Mouse (Mus musculus): ENCODE measurements around the gene Ppfia3.

Ppfia3 gene

GRCm38 (mm10) chr7:45343543-45343942 lies 23.3 kb downstream of the Ppfia3 start:
- DNase-seq (ENCODE audit: low spot score): no peak

- no peak for DNase-seq (ENCODE audit: low spot score)
Measured at GRCm38 (mm10) chr7:45342081-45342480, 24.7 kb downstream of the Ppfia3 start.

DNA sequence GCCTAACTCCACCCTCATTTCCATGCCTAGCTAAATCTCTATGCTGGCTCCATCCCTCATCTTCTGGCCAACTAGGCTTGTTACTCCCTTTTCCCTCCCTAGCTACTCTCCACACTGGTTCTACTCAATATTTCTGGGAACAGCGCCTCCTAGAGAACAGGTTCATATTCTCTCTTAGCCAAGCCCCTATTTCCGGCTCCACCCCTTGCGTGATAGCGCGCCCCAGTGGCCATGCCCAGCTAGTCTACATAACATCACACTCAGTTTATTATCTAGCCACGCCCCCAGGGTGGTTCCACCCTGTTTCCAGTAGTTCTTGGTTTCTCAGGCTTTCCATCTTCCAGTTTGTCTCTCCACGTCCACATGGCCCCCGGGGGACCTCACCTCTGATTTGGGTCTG lies 25.5 kb downstream of the Ppfia3 start:
- peak; percentile 82 for DNase-seq (ENCODE audit: low spot score)

GRCm38 (mm10) chr7:45340669-45341068 lies 26.1 kb downstream of the Ppfia3 start:
- DNase-seq (ENCODE audit: low spot score): no peak

DNA sequence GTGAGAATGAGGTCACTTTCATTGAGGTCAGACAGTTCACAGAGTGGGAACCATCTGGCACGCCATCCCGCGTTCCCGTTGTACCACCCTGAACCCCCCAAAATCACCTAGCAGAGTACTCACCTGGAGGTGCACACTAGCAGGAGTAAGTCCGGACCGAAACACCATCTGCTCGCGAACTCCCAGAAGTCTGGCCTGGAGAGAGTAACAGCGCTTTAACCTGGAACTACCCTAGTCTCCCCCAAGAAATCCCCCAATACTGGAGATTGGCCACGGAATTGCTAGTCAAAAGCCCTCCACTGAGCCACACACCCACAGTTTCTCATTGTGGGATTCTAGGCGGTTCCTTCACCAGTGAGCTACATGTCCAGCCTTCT lies 26.8 kb downstream of the Ppfia3 start:
- no peak for DNase-seq (ENCODE audit: low spot score)

DNA sequence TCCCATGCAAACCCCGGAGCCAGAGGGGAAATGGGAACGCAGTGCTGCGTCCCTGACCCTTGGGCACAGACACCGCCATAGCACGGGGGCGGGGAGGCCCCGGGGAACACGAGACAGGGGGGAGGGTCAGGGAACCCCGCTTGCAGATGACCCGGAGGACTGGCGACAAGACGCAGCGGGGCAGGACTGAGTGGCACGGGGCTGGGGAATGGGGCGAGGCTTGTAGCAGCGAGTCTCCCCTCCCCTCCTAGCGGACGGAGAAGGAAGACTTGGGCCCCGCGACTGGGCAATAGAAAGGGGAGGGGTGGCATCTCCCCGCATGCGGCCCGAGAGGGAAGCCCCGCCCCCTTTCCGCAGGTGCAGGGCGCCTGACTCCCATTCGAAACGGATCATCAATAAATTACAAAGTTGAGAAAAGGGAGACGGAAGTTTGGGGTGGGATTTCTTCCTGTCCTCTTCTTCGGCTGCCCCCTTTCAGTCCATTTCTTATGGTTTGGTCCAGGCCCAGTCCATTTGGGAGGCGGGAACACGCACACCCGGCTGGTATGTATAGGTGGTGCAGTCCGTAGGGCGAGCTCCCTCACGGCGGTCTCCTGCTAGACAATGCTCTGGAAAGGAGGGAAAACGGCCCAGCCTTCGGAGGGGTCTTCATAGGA lies 27.3 kb downstream of the Ppfia3 start:
- no peak for DNase-seq (ENCODE audit: low spot score)

GRCm38 (mm10) chr7:45338161-45338911 lies 28.5 kb downstream of the Ppfia3 start:
- no peak for DNase-seq (ENCODE audit: low spot score)

DNA sequence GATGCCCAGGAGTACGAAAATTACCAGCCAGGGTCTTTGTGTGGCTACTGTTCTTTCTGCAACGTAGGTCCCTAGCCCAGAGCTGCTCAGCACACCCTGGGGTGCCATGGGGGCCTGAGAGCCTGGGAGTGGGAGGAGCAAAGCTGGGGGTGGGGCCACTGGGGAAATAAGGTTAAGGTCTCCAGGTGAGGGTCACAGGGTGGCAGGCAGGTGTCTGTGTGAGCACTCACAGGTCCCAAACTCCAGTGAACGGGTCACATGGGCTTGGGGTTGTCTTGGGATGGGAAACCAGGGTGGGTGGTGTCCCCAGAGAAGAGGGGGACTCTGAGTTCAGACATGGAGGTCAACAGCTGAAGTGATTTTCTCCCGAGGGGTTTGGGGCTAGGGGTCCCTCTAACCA lies 29.4 kb downstream of the Ppfia3 start:
- no peak for DNase-seq (ENCODE audit: low spot score)

DNA sequence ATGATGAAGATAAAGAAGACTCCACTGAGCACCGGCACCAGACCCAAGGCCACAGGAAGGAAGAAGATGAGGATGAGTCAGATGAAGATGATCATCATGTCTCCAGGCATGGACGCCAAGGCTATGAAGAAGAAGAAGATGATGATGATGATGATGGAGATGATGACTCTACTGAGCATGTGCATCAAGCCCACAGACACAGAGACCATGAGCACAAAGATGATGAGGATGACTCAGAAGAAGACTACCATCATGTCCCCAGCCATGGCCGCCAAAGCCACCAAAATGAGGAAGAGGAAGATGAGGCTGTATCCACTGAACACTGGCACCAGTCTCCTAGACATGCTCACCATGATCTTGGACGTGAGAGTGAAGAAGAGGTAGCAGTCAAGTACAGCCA lies 30.5 kb downstream of the Ppfia3 start:
- DNase-seq (ENCODE audit: low spot score): no peak

DNA sequence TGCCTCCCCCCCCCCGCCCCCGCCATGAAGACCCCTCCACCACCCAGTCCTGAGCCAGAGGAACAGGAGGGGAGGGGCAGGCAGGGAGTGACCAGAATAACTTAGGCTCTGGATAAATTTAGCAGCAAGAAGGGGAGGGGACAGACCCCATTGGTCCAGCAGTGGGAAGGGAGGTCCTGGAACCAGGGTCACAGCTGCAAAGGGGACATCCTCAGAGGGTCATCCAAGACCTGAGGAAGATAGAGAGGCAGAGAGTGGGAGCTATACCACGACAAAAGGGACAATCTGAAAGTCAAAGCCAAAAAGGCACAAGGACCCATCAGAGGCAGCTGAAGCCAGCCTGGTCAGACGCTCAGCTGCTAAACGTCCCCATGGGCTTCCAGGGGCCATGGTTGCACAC lies 31.8 kb downstream of the Ppfia3 start, which contains the start of gene Hrc:
Gene Hrc (plus strand): TSS at position 235 of the 400 bp plus-strand sequence.
- DNase-seq (ENCODE audit: low spot score): no peak

- no peak for DNase-seq (ENCODE audit: low spot score)
Measured at GRCm38 (mm10) chr7:45334605-45335004, 32.2 kb downstream of the Ppfia3 start.

DNA sequence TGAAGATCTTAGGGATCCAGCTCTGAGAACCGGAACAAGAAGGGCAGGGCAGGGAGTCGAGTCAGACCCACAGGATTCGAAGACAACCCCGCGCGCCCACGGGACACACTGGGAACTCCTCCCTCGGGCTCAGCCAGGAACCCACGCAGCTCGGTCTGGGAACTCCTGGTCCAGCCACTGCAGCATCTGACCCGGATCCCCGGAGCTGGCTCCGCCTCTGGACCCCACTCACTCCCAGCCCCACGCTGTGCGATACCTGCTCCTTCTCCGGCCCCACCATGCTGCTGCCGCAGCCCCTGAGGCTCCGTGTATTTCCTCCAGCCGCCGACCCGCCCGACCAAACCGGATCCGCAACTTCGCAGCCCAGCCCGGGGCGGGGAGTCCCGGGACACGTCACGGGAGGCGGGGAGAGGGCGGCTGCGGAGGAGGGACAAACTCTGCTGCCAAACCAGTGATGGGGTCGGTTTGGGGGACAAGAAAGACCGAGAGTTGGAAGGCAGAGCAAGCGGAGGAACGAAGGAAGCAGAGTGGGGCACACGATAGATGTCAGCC lies 33.3 kb downstream of the Ppfia3 start, which contains the start of gene Trpm4:
Gene Trpm4 (minus strand): TSS at position 350 of the 552 bp plus-strand sequence.
- no peak for DNase-seq (ENCODE audit: low spot score)

- no peak for DNase-seq (ENCODE audit: low spot score)
Measured at GRCm38 (mm10) chr7:45332685-45333425, 34.0 kb downstream of the Ppfia3 start.

- DNase-seq (ENCODE audit: low spot score): no peak
Measured at GRCm38 (mm10) chr7:45331502-45331901, 35.3 kb downstream of the Ppfia3 start.

- DNase-seq (ENCODE audit: low spot score): no peak
Measured at GRCm38 (mm10) chr7:45328841-45329475, 37.9 kb downstream of the Ppfia3 start.

DNA sequence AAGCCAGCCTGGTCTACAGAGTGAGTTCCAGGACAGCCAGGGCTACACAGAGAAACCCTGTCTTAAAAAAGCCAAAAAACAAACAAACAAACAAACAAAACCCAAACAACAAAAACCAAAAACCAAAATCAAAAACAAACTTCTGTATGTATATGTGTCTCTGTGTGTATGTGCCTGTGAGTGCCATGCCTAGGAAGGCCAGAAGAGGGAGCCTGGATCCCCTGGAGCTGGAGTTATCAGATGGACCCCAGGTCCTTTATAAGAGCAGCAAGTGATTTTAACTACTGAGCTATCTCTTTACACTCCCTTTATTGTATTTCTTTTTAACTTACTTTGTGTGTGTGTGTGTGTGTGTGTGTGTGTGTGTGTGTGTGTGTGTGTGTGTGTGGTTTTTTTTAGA lies 41.0 kb downstream of the Ppfia3 start:
- DNase-seq (ENCODE audit: low spot score): no peak

GRCm38 (mm10) chr7:45323069-45323468 lies 43.8 kb downstream of the Ppfia3 start:
- DNase-seq (ENCODE audit: low spot score): no peak

GRCm38 (mm10) chr7:45322245-45322644 lies 44.6 kb downstream of the Ppfia3 start:
- DNase-seq (ENCODE audit: low spot score): no peak

GRCm38 (mm10) chr7:45316536-45316935 lies 50.3 kb downstream of the Ppfia3 start:
- no peak for DNase-seq (ENCODE audit: low spot score)

GRCm38 (mm10) chr7:45315182-45315701 lies 51.6 kb downstream of the Ppfia3 start:
- DNase-seq (ENCODE audit: low spot score): no peak

DNA sequence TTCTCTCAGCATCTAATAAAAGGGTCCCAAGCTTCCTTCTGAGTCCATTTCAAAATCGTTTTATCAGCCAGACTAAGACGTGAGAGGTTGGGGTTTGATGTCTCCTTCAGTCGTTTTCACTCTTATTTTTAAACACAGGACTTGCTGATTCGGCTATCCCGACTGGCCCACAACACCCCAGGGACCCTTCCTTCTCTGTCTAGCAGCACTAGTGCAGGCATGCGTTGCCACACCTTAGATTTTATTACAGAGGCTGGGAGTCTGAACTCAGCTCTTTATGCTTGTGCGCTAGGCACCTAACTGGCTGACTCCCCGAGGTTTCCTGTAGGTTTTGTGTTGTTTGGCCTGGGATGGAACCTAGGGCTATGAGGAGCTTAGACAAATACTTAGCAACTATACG lies 53.3 kb downstream of the Ppfia3 start:
- DNase-seq (ENCODE audit: low spot score): no peak
